Mouse (Mus musculus): Measurements from ENCODE around the gene Creg2. TPM values are rescaled to one million over a fixed set of nuclear protein-coding genes. Genes with fewer than 3 reads are reported as not detected.
"Not testable (repeated sequence)": the region's sequence is repeated elsewhere in the genome, so short reads cannot be mapped to it uniquely, and the experiment has no call there.

Gene Creg2
- polyA plus RNA-seq, 2 experiments: 0.01 TPM; not detected in 1

DNA sequence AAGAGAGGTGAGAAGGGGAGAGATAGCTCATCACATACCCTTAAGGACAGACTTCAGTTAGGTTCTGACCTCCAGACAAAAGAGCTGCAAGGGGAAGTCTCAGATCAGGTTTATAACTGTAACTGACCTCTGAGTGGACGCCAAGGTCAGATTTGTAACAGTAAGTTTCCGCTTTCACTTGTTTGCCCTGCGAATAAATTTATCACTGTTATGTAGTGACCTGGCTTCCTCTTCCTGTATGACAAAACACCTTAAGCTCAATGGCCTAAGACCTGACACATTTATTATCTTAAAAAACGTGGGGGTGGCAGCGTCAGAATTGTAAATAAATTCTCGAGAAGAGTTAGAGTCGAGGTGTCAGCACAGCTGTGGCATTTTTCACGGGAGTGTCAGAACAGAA lies 42.7 kb downstream of the Creg2 start:
- Histone ChIP-seq H3K9me3 (ENCODE audit: control insufficient read depth, low read length) (no peaks in the 10 kb centered on the region), H3K4me2 (ENCODE audit: low read depth) (no peak overlapping the region), H3K27ac (no peak overlapping the region), H3K27me3 (ENCODE audit: control insufficient read depth, insufficient read depth, low read length) (no peaks in the 10 kb centered on the region), H3K36me3 (replicated peaks; ENCODE audit: control insufficient read depth, insufficient read depth, low read depth) (no peaks in the 10 kb centered on the region), H3K9ac (replicated peaks) (no peak overlapping the region), H3K4me3 (ENCODE audit: insufficient read depth in 1 of 2, low read depth in 2 of 2, low read length in 2 of 2) (no peak overlapping the region), H3K4me1 (replicated peaks; ENCODE audit: control insufficient read depth in 2 of 2, insufficient read depth in 2 of 2, low read length in 1 of 2) (no peaks in the 10 kb centered on the region; a peak in 1 of 4 replicates)
- TF ChIP-seq EP300 (IDR thresholded peaks at IDR 0.05; ENCODE audit: low read depth) (no peak), CTCF (IDR thresholded peaks at IDR 0.05; ENCODE audit: low read depth) (no peak)
- ATAC-seq (ENCODE audit: insufficient read depth) (no peak), DNase-seq (ENCODE audit: low read depth in 3 of 3, low spot score in 3 of 3) (no peak)
- WGBS (ENCODE audit: insufficient replicate concordance): 38% methylated on average over 8 of the region's 8 CpGs

DNA sequence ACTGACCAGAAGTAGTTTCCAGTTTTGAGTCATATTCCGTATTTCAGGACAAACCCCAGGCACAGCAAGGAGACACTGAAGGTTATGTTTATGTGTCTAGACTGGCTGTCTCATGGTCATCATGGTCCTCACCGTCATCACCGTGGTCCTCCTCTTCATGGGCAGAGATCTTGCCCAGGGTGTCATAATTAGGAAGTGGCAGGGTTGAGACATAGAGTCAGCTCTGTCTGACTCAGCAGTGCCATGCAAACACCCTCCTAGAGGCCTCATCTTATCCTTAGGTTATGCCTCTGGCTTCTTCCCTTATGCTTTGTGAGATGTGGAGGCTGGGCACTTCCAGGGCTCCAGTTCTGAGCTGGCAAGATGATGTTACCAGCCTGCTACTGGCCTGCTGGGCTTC lies 48.8 kb downstream of the Creg2 start:
- Histone ChIP-seq H3K4me2 (ENCODE audit: low read depth) (no peak overlapping the region), H3K9ac (replicated peaks) (no peak overlapping the region), H3K4me1 (replicated peaks; ENCODE audit: control insufficient read depth in 2 of 2, insufficient read depth in 2 of 2, low read length in 1 of 2) (no peaks in the 10 kb centered on the region; a peak in 1 of 4 replicates), H3K36me3 (replicated peaks; ENCODE audit: control insufficient read depth, insufficient read depth, low read depth) (no peaks in the 10 kb centered on the region), H3K27me3 (ENCODE audit: control insufficient read depth, insufficient read depth, low read length) (no peaks in the 10 kb centered on the region), H3K27ac (no peak overlapping the region), H3K9me3 (ENCODE audit: control insufficient read depth, low read length) (no peaks in the 10 kb centered on the region), H3K4me3 (ENCODE audit: insufficient read depth in 1 of 2, low read depth in 2 of 2, low read length in 2 of 2) (no peak overlapping the region)
- ATAC-seq (ENCODE audit: insufficient read depth): no peak
- WGBS (ENCODE audit: insufficient replicate concordance): 78% methylated on average over 3 of the region's 3 CpGs
- TF ChIP-seq CTCF (IDR thresholded peaks at IDR 0.05; ENCODE audit: low read depth) (no peak), EP300 (IDR thresholded peaks at IDR 0.05; ENCODE audit: low read depth) (no peak)
- DNase-seq (ENCODE audit: low read depth in 3 of 3, low spot score in 3 of 3): no peak

DNA sequence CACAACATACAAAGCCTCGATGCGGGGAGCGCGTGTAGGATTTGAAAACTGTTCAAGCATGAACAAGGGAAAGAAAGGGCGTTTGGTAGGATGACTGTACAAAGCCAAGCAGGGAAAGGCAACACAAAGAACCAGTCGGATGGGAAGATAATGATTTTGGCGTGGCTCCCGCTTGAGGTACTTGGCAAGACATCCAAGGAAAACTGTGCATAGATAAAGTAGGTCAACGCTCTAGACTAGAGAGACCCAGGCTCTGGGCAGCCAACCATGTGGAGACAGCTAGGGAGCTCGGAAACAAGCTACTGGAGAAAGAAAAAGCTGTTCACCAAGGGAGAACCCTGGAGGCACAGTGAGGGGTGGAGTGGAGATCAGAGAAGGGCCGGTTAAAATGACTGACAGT lies 52.5 kb downstream of the Creg2 start:
- H3K9me3 ChIP-seq (ENCODE audit: control insufficient read depth, low read length): no peaks in the 10 kb centered on the region
- H3K4me1 ChIP-seq (replicated peaks; ENCODE audit: control insufficient read depth in 2 of 2, insufficient read depth in 2 of 2, low read length in 1 of 2): no peaks in the 10 kb centered on the region
- H3K4me3 ChIP-seq (ENCODE audit: insufficient read depth in 1 of 2, low read depth in 2 of 2, low read length in 2 of 2): no peak overlapping the region
- H3K27ac ChIP-seq: no peak overlapping the region
- no peaks in the 10 kb centered on the region for H3K36me3 ChIP-seq (replicated peaks; ENCODE audit: control insufficient read depth, insufficient read depth, low read depth)
- DNase-seq (ENCODE audit: low read depth in 3 of 3, low spot score in 3 of 3): no peak
- no peak overlapping the region for H3K9ac ChIP-seq (replicated peaks)
- no peak overlapping the region for H3K4me2 ChIP-seq (ENCODE audit: low read depth)
- TF ChIP-seq EP300 (IDR thresholded peaks at IDR 0.05; ENCODE audit: low read depth): no peak
- no peak for ATAC-seq (ENCODE audit: insufficient read depth)
- 67% methylated on average over 11 of the region's 11 CpGs for WGBS (ENCODE audit: insufficient replicate concordance)
- H3K27me3 ChIP-seq (ENCODE audit: control insufficient read depth, insufficient read depth, low read length): no peaks in the 10 kb centered on the region

DNA sequence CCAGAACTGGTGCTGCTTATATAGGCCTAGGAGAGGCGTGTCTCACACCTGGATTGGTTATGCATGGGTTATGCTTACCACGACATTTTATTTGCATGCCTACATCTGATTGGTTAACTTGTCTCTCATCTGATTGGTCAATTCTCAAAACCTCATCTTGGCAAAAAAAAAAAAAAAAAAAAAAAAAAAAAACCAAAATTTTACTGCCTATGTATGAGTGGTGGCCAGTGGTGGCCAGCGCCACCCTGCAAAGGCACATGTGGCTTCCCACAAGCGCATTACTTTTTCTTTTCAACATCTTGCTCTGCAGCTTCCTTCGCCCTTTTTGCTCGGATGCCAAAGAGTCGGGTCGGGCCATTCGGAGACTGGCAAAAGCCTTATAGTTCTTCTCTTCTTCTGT lies 54.1 kb downstream of the Creg2 start:
- H3K27me3 ChIP-seq (ENCODE audit: control insufficient read depth, insufficient read depth, low read length); H3K4me2 ChIP-seq (ENCODE audit: low read depth); H3K4me3 ChIP-seq (ENCODE audit: insufficient read depth in 1 of 2, low read depth in 2 of 2, low read length in 2 of 2); H3K4me1 ChIP-seq (replicated peaks; ENCODE audit: control insufficient read depth in 2 of 2, insufficient read depth in 2 of 2, low read length in 1 of 2); H3K9me3 ChIP-seq (ENCODE audit: control insufficient read depth, low read length); H3K36me3 ChIP-seq (replicated peaks; ENCODE audit: control insufficient read depth, insufficient read depth, low read depth); H3K9ac ChIP-seq (replicated peaks); DNase-seq (ENCODE audit: low read depth in 3 of 3, low spot score in 3 of 3); H3K27ac ChIP-seq; ATAC-seq (ENCODE audit: insufficient read depth): not testable (repeated sequence)
- 73% methylated on average over 9 of the region's 9 CpGs for WGBS (ENCODE audit: insufficient replicate concordance)

DNA sequence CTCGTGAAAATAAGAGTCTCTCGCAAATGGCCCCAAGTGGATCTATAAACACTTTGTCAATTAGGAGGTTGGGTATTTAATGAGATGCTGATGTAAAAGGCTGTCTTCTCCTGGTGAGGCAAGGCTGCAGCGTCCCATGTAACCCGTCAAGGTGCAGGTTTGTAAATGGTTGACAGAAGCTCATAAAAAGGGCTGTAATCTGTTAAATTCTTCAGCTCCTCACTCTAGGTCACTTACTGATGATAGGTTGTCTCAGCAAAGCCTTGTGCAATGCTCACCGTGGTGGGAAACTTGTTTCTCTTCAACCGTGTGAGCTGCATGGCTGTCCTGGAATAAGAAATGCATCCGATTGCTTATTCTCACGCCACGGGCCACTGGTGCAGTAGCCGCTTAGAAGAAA lies 57.4 kb downstream of the Creg2 start:
- Histone ChIP-seq H3K36me3 (replicated peaks; ENCODE audit: control insufficient read depth, insufficient read depth, low read depth) (no peaks in the 10 kb centered on the region), H3K27ac (no peak overlapping the region), H3K9ac (replicated peaks) (no peak overlapping the region), H3K4me3 (ENCODE audit: insufficient read depth in 1 of 2, low read depth in 2 of 2, low read length in 2 of 2) (no peak overlapping the region), H3K27me3 (ENCODE audit: control insufficient read depth, insufficient read depth, low read length) (no peaks in the 10 kb centered on the region), H3K4me1 (replicated peaks; ENCODE audit: control insufficient read depth in 2 of 2, insufficient read depth in 2 of 2, low read length in 1 of 2) (peaks cover 0 to 4% of the 10 kb centered on the region in 2 experiments; a peak in 1 of 4 replicates), H3K4me2 (ENCODE audit: low read depth) (no peak overlapping the region), H3K9me3 (ENCODE audit: control insufficient read depth, low read length) (no peaks in the 10 kb centered on the region)
- TF ChIP-seq CTCF (IDR thresholded peaks at IDR 0.05; ENCODE audit: low read depth) (no peak), EP300 (IDR thresholded peaks at IDR 0.05; ENCODE audit: low read depth) (no peak)
- no peak for DNase-seq (ENCODE audit: low read depth in 3 of 3, low spot score in 3 of 3)
- ATAC-seq (ENCODE audit: insufficient read depth): no peak
- WGBS (ENCODE audit: insufficient replicate concordance): 67% methylated on average over 10 of the region's 10 CpGs
